In the genomic region with DNA sequence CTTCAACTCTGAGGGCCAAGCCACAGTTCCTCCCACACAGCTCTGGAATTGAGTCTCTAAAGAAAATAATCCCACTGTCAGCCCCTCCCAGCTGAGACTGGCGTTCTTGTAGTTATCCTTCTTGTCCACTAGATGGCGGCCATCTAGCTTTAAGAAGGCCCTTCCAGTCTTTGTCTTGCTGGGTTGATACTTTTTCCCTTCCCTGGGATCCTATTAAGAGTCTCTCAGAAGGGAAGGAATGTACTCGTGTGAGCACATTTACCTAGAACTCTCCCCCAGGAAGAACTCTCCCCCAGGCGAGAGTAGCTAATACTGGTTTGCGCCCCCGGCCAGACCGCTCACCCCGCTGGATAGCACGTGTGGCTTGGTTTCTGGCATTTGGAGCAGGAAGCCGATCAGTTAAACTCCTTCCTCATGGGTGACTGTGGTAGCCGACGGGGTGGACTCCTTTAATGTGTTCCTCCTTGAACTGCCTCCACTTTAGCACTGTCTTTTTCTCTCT, we compare ENCODE assay signal across 9 mouse cellular contexts. TPM values are rescaled to one million over a fixed set of nuclear protein-coding genes. Genes with fewer than 3 reads are reported as not detected.
DNase-seq lines count a peak whose midpoint lies in the region; ATAC-seq lines count a peak whose summit lies in the region.
"Had no signal": no experiment of that assay in that cellular context is flagged by ENCODE, and none has a peak within 500 bp of the region (broad histone marks: within the 10 kb centered on the region; RNA-seq: fewer than 3 reads in every experiment).

No protein-coding gene starts in this region.

- H3K27ac ChIP-seq in forebrain, embryonic 15.5 days (replicated peaks): peak overlapping the region; percentile 81
- H3K27ac ChIP-seq in intestine, embryonic 15.5 days: no peak overlapping the region

- H3K4me2 ChIP-seq in forebrain, embryonic 15.5 days (replicated peaks): no peak overlapping the region; the same call in 1 of the 2 replicates
- peak overlapping the region; percentile 34; the same call in 1 of the 2 replicates for H3K4me2 ChIP-seq in intestine, embryonic 15.5 days (replicated peaks)

- DNase-seq in right cerebral cortex, adult 18-20 months: peak; percentile 54
- DNase-seq in right cerebral cortex, postnatal 14 days: no peak
- DNase-seq in c-Kit-negative CD71-positive TER-119-positive erythroid progenitor cells, embryonic 14.5 days (ENCODE audit: low read depth, low spot score): peak; percentile 67
- peak; percentile 60 for DNase-seq in lung, postnatal 36 days
- peak; percentile 39 for DNase-seq in right cerebral cortex, postnatal 25 days
- DNase-seq in gastrocnemius, adult 8-10 months (ENCODE audit: low spot score in 2 of 2): no peak

- peaks cover 30% of the 10 kb centered on the region for H3K36me3 ChIP-seq in forebrain, embryonic 15.5 days
- peaks cover 13% of the 10 kb centered on the region; the same call in 1 of the 2 replicates for H3K36me3 ChIP-seq in intestine, embryonic 15.5 days

- no peak overlapping the region for H3K4me3 ChIP-seq in forebrain, embryonic 15.5 days
- H3K4me3 ChIP-seq in intestine, embryonic 15.5 days (replicated peaks): no peak overlapping the region

- WGBS in forebrain, embryonic 15.5 days: 35% methylated on average over 12 of the region's 12 CpGs
- WGBS in intestine, embryonic 15.5 days: 39% methylated on average over 12 of the region's 12 CpGs

- peak overlapping the region; percentile 19; the same call in 1 of the 2 replicates for H3K9ac ChIP-seq in forebrain, embryonic 15.5 days (replicated peaks)
- no peak overlapping the region for H3K9ac ChIP-seq in intestine, embryonic 15.5 days

- peaks cover 14% of the 10 kb centered on the region for H3K4me1 ChIP-seq in forebrain, embryonic 15.5 days
- H3K4me1 ChIP-seq in intestine, embryonic 15.5 days (replicated peaks): 0 out of 2 replicates have a peak, but pooled peaks cover 4% of the 10 kb centered on the region

- no peaks in the 10 kb centered on the region for H3K27me3 ChIP-seq in forebrain, embryonic 15.5 days
- H3K27me3 ChIP-seq in intestine, embryonic 15.5 days (replicated peaks): no peaks in the 10 kb centered on the region

- ATAC-seq in forebrain, embryonic 15.5 days (replicated peaks): peak; percentile 55
- peak; percentile 64 for ATAC-seq in intestine, embryonic 15.5 days

- H3K9me3 ChIP-seq in forebrain, embryonic 15.5 days: no peaks in the 10 kb centered on the region
- no peaks in the 10 kb centered on the region for H3K9me3 ChIP-seq in intestine, embryonic 15.5 days

RNA-seq across cellular contexts. Expression of gene P3h1, which starts 6.5 kb away (rescaled TPM):
- 8.3 and 9.2 TPM in 2 replicates for polyA plus RNA-seq in forebrain, embryonic 15.5 days (2015; fragmentation: Nextera tagmentation; extraction: Ambion mirVana)
- 27.3 and 28.5 TPM in 2 replicates for polyA plus RNA-seq in intestine, embryonic 15.5 days (2015; fragmentation: Nextera tagmentation; extraction: Ambion mirVana)
- 10 to 100 TPM; 10.6 to 12.0 (median 11.1) TPM for total RNA-seq in gastrocnemius, adult 8-10 months (2022)

RNA-seq across cellular contexts. Expression of gene AU022252, which starts 6.7 kb away (rescaled TPM):
- polyA plus RNA-seq in forebrain, embryonic 15.5 days (2015; fragmentation: Nextera tagmentation; extraction: Ambion mirVana): 31.5 and 32.8 TPM in 2 replicates
- 28.1 and 30.9 TPM in 2 replicates for polyA plus RNA-seq in intestine, embryonic 15.5 days (2015; fragmentation: Nextera tagmentation; extraction: Ambion mirVana)
- total RNA-seq in gastrocnemius, adult 8-10 months (2022): 10 to 100 TPM; 29.7 to 35.6 (median 31.5) TPM

RNA-seq across cellular contexts. Expression of gene Cldn19, which starts 16.0 kb away (rescaled TPM):
- 0.70 and 1.0 TPM in 2 replicates for polyA plus RNA-seq in forebrain, embryonic 15.5 days (2015; fragmentation: Nextera tagmentation; extraction: Ambion mirVana)
- polyA plus RNA-seq in intestine, embryonic 15.5 days (2015; fragmentation: Nextera tagmentation; extraction: Ambion mirVana): 0.08 and 0.14 TPM in 2 replicates
- total RNA-seq in gastrocnemius, adult 8-10 months (2022): 1 to 10 TPM in 2 of 4 experiments, under 1 TPM in 2; 0.46 to 1.1 (median 0.95) TPM

RNA-seq across cellular contexts. Expression of gene Tmem269, which starts 21.2 kb away (rescaled TPM):
- 0.17 and 0.78 TPM in 2 replicates for polyA plus RNA-seq in forebrain, embryonic 15.5 days (2015; fragmentation: Nextera tagmentation; extraction: Ambion mirVana)
- not detected in 2 replicates for polyA plus RNA-seq in intestine, embryonic 15.5 days (2015; fragmentation: Nextera tagmentation; extraction: Ambion mirVana)
- under 1 TPM in 1 of 4 experiments, not detected in 3; 0.24 TPM for total RNA-seq in gastrocnemius, adult 8-10 months (2022)
- total RNA-seq: layer of hippocampus, postnatal 10 days had no signal

RNA-seq across cellular contexts. Expression of gene Svbp, which starts 44.1 kb away (rescaled TPM):
- polyA plus RNA-seq in forebrain, embryonic 15.5 days (2015; fragmentation: Nextera tagmentation; extraction: Ambion mirVana): 256 and 267 TPM in 2 replicates
- polyA plus RNA-seq in intestine, embryonic 15.5 days (2015; fragmentation: Nextera tagmentation; extraction: Ambion mirVana): 109 and 116 TPM in 2 replicates
- 10 to 100 TPM in 2 of 4 experiments, 1 to 10 TPM in 2; 8.7 to 12.2 (median 10.1) TPM for total RNA-seq in gastrocnemius, adult 8-10 months (2022)

Comparison
In these comparisons a context has a peak if more than half of its experiments do, and no peak if none do; other contexts are left out.
1. DNase-seq: peak in right cerebral cortex, adult 18-20 months (single experiment), c-Kit-negative CD71-positive TER-119-positive erythroid progenitor cells, embryonic 14.5 days (single experiment), lung, postnatal 36 days (single experiment) and right cerebral cortex, postnatal 25 days (single experiment); none in right cerebral cortex, postnatal 14 days (single experiment) and gastrocnemius, adult 8-10 months (0 of 2).